Mouse (Mus musculus) lung, adult 2 months (tissue): Measurements from ENCODE around the gene Fcgr4. TPM values are rescaled to one million over a fixed set of nuclear protein-coding genes. Genes with fewer than 3 reads are reported as not detected.

Experiments used
- DNase-seq: peaks from one replicate; pipeline ENCODE4 v3.0.0; 2022
- H3K4me1 ChIP-seq: fragments of 200-500 bp; 2 replicates; pipeline ENCODE4 v1.6.1; 2011; ENCODE audit warnings: low read length; ENCODE audit not compliant: control insufficient read depth, insufficient read depth
- H3K4me3 ChIP-seq: fragments of 200-500 bp; replicated peaks from 2 replicates; pipeline ENCODE3; 2011; ENCODE audit warnings: low read depth, mild to moderate bottlenecking, control low read depth, low read length; ENCODE audit errors: extremely low read depth
- CTCF ChIP-seq: fragments of 200-500 bp; IDR thresholded peaks from 2 replicates; pipeline ENCODE4 v1.5.1; 2011; ENCODE audit warnings: mild to moderate bottlenecking, low read length, control low read depth; ENCODE audit not compliant: insufficient read depth
- POLR2A ChIP-seq: fragments of 200-500 bp; IDR thresholded peaks from 2 replicates; pipeline ENCODE4 v1.6.1; 2011; ENCODE audit warnings: low read depth, mild to moderate bottlenecking, control low read depth, low read length, borderline replicate concordance; ENCODE audit errors: extremely low read depth
- WGBS: fragments of 180-500 bp; shearing (Covaris S2); methylation state at CpG from one replicate; pipeline ENCODE4 v1.1.7; 2018; 5-methylcytosine and 5-hydroxymethylcytosine counted together
- polyA plus RNA-seq: library from polyadenylated mRNA; depleted of rRNA; stranded (reverse); fragments of >200 nt; gene quantifications from 2 replicates; pipeline ENCODE4 v1.2.3, GENCODE M21; 2012

Gene Fcgr4
- polyA plus RNA-seq, 1 experiment, result 7.9 TPM

GRCm38 (mm10) chr1:170983066-170983465 is 35.7 kb upstream of the Fcgr4 start:
- no peak for DNase-seq
- 69% methylated on average over 4 of the region's 4 CpGs for WGBS
- no peaks in the 10 kb centered on the region for H3K4me1 ChIP-seq
- H3K4me3 ChIP-seq, result no peak overlapping the region
- TF ChIP-seq CTCF (no peak), POLR2A (no peak)

GRCm38 (mm10) chr1:170985092-170985491 is 33.6 kb upstream of the Fcgr4 start:
- Histone ChIP-seq H3K4me3 (no peak overlapping the region), H3K4me1 (no peaks in the 10 kb centered on the region)
- WGBS, result 77% methylated on average over 3 of the region's 3 CpGs
- TF ChIP-seq POLR2A, result no peak
- TF ChIP-seq CTCF, result no peak
- no peak for DNase-seq

DNA sequence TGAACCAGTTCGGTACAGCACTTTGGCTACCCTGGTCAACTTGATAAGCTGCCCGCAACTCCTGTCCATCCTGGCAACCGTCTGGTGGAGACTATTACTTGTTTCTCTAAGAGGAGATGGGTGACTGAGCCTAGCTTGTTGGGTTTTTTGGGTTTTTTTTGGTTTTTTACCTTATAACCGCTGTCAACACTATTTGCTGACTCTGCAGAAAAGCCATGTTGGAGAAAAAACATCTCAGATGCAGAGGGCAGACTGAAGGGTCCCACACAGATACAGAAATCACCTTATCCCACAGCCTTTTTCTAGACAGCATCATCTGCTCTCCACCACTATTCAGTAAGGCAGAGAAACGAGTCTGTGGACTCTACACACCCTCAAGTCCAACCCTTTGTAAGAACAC is 32.9 kb upstream of the Fcgr4 start:
- Histone ChIP-seq H3K4me1 (no peaks in the 10 kb centered on the region), H3K4me3 (no peak overlapping the region)
- 82% methylated on average over 5 of the region's 5 CpGs for WGBS
- TF ChIP-seq POLR2A, result no peak
- no peak for DNase-seq

DNA sequence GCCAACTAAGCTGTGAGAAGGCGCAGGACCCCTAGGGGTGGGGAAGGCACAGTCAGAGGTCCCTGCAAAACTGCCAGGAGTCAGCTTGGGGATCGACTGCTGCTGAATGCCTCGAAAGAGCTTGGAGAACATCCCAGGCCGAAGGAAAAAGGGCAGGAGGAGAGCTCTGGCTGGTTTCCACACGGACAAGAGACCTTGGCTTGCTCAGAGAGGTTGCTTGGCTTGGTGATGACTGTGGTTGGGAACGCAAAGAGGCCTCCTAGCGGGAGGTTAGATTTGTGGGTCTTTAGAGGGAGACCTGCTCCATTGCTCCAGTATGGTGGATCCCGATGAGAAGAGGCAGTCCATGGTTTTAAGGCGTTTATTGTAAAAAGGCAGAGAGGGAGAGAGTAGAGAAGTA is 29.1 kb upstream of the Fcgr4 start:
- H3K4me1 ChIP-seq, result no peaks in the 10 kb centered on the region
- no peak overlapping the region for H3K4me3 ChIP-seq
- DNase-seq, result no peak
- WGBS, result 64% methylated on average over 9 of the region's 9 CpGs
- no peak for TF ChIP-seq POLR2A
- TF ChIP-seq CTCF, result no peak

DNA sequence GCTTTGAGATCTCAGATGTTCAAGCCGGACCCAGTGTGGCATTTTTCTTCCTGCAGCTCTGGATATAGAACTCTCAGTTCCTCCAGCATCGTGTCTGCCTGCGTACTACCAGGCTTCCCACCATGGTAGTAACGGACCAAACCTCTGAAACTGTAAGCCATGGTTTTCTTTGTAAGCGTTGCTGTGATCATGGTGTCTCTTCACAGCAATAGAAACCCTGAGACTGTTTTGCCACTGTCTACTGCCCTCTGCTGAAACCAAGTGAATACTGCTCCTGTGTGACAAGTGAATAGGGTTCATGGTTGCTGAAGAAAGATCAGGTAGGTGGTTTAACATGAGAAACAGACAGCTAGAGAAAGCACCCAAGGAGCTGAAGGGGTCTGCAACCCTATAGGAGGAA is 26.2 kb upstream of the Fcgr4 start:
- no peak for DNase-seq
- no peaks in the 10 kb centered on the region for H3K4me1 ChIP-seq
- WGBS, result 47% methylated on average over 5 of the region's 5 CpGs
- TF ChIP-seq POLR2A (no peak), CTCF (peak; percentile 44)
- no peak overlapping the region for H3K4me3 ChIP-seq

- Histone ChIP-seq H3K4me1 (no peaks in the 10 kb centered on the region), H3K4me3 (no peak overlapping the region)
- no peak for TF ChIP-seq CTCF
- TF ChIP-seq POLR2A, result no peak
- DNase-seq, result no peak
- 70% methylated on average over 3 of the region's 3 CpGs for WGBS
These were observed 22.7 kb upstream of the Fcgr4 start for GRCm38 (mm10) chr1:170996034-170996433.

DNA sequence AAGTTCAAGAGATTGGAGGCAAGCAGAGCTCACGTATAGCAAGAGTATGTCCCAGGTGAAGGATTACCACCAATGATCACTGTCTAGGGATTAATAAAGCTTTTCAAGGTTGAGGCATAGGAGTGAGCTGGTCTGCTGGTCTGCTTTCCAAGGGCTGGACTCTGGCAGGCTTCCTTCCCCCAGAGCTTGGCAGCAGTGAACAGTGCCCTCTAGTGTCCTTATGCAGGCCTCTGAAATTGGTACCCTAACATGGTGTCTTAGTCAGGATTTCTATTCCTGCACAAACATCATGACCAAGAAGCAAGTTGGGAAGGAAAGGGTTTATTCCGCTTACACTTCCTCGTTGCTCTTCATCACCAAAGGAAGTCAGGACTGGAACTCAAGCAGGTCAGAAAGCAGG is 22.0 kb upstream of the Fcgr4 start:
- Histone ChIP-seq H3K4me1 (no peaks in the 10 kb centered on the region), H3K4me3 (no peak overlapping the region)
- peak; percentile 47 for DNase-seq
- TF ChIP-seq CTCF (peak; percentile 88), POLR2A (no peak)
- 34% methylated on average over 3 of the region's 3 CpGs for WGBS

- DNase-seq, result peak; percentile 23
- WGBS, result 45% methylated on average over 21 of the region's 21 CpGs
These were observed 20.7 kb upstream of the Fcgr4 start for GRCm38 (mm10) chr1:170997756-170998655.

DNA sequence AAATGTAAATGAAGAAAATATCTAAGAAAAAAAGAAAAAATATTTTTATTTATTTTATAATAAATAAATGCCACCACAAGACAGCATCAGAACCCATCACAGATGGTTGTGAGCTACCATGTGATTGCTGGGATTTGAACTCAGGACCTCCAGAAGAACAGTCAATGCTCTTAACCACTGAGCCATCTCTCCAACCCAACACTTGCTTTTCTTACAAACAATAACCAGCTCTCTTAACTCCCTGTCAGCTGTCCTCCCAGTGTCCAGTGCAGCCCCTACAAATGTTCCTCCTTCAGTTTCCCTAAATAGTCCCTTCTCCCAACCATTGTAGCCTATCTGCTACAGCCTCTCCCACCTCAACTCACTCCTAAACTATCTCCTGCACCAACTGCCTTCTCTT is 18.9 kb upstream of the Fcgr4 start:
- no peak for DNase-seq
- H3K4me3 ChIP-seq, result no peak overlapping the region
- TF ChIP-seq POLR2A, result no peak
- TF ChIP-seq CTCF, result no peak
- no peaks in the 10 kb centered on the region for H3K4me1 ChIP-seq

More at GRCm38 (mm10) chr1:170997756-170998655, 20.7 kb upstream of the Fcgr4 start:
- TF ChIP-seq POLR2A (no peak), CTCF (no peak)
- H3K4me3 ChIP-seq, result peak overlapping the region; percentile 37
- no peaks in the 10 kb centered on the region for H3K4me1 ChIP-seq

DNA sequence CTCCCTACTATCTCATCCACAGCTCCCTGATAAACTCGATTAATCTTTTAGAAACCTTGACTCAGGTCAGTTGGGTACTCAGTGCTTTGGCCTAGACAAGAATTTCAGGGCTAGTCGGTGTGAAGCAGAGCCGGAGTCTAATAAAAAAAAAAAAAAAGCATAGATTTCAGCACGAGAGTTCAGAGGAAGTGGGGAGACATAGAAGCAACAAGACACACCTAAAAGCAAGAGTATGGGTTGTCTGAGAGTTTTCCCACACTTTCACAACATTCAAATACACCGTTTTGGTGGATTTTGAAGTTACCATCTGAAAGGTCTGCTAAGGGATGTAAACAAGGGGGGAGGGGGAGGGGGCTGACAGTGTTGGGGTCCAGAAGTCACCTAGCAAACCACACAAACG is 13.6 kb upstream of the Fcgr4 start:
- Histone ChIP-seq H3K4me3 (no peak overlapping the region), H3K4me1 (no peaks in the 10 kb centered on the region)
- TF ChIP-seq POLR2A, result no peak
- no peak for TF ChIP-seq CTCF
- 50% methylated on average over 6 of the region's 6 CpGs for WGBS
- no peak for DNase-seq

DNA sequence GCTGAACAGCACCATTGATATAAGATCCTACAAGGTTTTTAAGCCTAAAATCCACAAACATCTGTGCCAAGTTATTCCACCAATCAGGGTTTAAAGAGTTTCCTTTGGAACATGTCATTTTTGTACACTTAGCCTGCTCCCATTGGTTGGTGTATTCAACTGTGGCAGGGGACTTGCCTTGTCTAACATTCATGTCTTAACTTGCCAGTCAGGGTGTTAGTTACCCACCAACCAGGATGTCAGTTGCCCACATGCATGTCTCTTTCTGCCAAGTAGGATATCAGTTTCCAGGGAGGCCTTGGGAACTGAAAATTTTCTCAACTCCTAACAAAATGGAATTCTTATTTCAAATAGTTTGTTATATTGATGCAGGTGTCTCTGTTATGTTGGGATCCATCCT is 13.1 kb upstream of the Fcgr4 start:
- DNase-seq, result no peak

More for the DNA sequence above, 13.1 kb upstream of the Fcgr4 start:
- TF ChIP-seq POLR2A (no peak), CTCF (no peak)
- Histone ChIP-seq H3K4me1 (no peaks in the 10 kb centered on the region), H3K4me3 (no peak overlapping the region)
